Mouse (Mus musculus) adrenal gland, adult 18-20 months (tissue): ENCODE measurements around the gene Uqcr11. TPM values are rescaled to one million over a fixed set of nuclear protein-coding genes. Genes with fewer than 3 reads are reported as not detected.
A peak's percentile ranks its signal among the peaks of the same experiment; 100 is the strongest.

Experiments
- DNase-seq, 2 experiments: peaks; one replicate each; pipeline ENCODE4 v3.0.0; 2021 to 2022; ENCODE audit warnings: low spot score in 2 of 2
- total RNA-seq, 2 experiments: library from RNA; stranded (reverse); gene quantifications; 1 replicate in 1 of 2; 2 replicates in 1 of 2; pipeline ENCODE4 v1.2.3; 2021

Uqcr11 gene
- total RNA-seq, 2 experiments from 2014 or later: 797 to 1,071 TPM

DNA sequence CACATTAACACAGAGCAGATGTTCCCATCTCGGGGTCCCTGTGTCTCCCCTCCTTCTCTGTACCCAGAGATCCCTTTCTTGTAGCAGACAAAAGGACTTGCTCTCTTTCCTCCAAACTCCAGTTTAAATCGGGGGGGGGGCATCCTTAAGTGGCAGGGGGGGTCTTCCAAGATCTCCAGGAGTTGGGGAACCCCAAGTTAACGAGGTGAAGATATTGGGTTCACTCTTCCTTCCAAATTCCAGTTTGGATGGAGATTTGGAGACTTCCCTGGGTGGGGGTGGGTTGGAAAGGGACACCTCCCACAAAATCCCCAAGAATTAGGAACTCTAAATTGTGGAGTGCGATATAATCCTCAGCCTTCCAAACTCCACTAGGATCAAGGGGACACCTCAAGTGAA, 25.8 kb upstream of the Uqcr11 start:
- DNase-seq: no peak

DNA sequence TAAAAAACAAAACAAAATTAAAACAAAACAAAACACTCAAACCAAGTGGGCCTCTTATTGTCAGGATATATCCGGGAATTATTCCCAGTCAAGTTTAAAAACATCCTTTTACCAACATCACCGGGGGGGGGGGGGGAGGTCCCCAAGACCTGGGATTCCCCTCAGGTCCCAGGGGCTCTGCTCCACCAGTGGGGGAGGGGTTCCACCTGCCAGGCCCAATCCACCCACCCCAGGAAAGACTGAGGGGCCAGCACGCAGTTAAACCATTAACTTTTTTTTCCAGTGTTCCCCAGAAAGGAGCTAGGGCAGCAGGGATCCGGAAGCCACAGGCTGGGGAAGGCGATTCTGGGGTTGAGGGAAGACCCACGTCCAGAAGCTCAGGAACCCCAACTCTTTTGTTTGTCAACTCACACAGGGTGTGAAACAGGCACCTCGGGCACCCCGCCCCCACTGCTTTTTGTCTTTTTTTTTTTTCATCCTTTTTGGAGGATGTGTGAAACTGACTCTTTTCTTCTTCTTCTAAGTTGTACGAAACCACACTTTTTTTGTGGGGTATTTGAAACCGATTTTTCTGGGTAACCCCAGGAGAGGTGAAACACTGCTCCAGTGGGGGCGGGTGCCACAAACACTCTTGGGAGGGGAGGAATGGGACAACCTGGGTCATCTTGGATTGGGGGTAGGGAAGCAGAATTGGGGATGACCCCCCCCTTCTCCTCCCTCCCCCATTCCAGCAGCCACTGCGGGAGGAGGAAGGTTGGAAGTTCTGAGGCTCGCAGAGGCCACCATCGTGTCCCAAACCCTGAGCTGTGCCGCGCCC, 25.1 kb upstream of the Uqcr11 start:
- DNase-seq: no peak

DNA sequence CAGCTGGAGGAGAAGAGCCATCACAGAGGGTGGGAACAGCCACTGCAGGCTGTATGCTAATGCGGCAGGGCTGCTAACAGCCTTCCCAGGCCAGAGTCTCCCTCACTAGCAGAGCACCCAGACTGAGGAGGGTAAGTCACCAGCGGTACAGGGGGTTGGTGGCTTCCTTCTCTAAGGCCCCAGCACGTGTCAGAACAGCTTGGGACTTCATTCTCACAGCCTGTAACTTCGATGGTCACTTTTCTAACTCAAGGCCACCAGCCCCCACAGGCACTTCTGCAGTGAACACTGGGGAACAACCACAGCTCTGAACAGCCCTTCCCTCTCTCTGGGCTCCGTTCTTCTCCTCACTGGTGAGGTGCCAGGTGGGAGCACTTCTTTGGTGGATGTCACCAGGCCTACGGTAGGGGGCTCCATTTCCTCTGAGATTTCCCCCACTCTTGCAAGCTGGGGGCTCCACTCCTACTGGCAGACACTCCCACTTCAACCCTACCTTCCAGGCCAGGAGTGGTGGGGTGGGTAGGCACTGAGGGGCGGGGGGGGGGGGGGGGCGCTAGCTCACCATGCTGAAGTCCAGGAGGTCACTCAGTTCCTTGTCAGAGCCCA, 23.8 kb upstream of the Uqcr11 start:
- DNase-seq: no peak

- no peak for DNase-seq
Observed at GRCm38 (mm10) chr10:80429800-80430199, 23.2 kb upstream of the Uqcr11 start.

DNA sequence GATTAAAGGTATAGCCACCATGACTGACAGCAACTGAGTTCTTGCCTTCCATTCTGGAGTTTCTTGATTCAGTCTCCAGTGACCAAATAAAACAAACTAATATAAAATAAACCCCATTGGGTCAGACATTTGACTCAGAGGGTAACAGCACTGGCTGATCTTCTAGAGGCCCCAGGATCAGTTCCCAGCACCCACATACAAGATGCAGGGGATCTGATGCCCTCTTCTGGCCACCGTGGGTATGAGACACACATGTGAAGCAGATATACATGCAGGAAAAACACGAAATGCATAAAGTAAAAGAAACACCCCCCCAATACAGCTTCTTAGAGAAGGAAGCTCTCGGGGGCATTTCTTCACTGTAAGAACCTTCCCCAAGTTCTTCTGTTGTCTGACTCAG, 18.4 kb upstream of the Uqcr11 start:
- DNase-seq: no peak

DNA sequence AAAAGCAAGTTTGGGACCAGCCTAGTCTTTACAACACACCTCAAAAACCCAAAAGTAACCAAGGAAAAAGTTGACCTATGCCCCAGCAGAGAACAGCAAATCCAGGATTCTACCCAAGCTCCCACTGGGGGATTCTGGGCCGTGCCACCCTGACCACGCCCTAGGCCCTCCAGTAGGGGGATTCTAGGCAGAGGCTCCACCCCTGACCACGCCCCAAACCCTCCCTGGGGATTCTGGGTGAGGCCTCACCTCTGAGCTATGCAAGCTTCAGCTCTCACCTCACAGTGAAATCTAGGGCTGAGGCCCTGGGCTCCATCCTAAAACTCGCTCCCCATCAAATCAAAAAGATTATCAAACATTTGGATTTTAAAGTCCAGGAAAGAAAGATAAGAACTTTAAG, 16.9 kb upstream of the Uqcr11 start:
- no peak for DNase-seq

GRCm38 (mm10) chr10:80421651-80422472, 15.2 kb upstream of the Uqcr11 start:
- DNase-seq: no peak

DNA sequence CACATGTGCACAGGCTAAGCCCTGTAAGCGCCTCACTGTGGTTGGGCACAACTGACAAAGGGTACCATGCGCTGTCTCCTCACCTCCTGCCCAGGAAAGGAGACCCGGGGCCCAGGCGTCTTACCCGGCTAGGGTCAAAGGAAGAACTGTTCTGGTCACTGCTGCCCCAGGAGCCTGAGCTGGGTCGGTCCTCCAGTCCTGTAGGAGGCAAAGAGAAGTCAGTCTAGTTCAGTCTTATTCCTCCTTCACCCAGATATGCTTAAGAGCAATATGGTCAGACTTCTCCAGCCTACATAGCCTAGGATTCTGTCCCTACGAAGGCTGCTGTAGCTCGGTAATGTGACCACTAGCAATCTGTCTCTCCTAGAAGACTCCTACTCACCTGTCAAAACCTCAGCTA, 14.6 kb upstream of the Uqcr11 start:
- DNase-seq: no peak

DNA sequence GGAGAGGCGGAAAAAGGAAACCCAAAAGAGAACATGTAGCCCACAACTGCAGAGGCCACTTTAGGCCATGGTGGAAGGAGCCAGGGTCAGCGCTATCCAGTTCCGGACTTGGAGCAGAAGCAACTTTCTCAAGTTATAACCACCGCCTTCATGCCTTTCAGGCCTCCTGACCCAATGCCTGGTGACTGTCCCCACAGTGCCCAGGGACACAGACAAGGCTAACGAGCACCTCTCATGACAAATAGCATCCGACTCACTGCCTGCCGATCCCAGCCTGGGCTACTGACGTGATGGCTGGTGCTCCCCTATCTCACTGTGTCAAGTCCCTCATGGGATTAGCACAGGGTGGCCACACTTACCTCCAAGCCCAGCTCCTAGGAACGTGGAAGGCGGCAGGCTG, 14.1 kb upstream of the Uqcr11 start:
- DNase-seq: no peak

- no peak for DNase-seq
Observed at GRCm38 (mm10) chr10:80419419-80419818, 12.8 kb upstream of the Uqcr11 start.

DNA sequence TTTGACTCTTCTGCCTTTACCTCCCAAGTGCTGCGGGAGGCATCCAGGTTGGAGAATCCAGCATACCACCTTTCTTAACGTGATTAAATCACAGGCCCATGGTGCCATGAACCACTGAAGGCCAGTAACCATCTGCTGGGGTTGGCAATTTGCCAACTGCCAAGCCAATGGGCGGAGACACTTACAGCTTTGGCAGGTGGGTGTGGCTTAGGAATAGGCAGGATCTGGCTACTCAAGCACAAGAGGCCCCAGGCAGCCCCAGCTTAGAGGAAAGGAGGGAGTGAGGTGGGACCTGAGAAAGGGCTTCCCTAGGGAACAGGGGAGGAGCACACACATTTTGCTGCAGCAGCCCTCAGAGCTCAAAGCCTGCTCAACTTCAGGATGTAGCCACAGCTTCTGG, 11.7 kb upstream of the Uqcr11 start:
- DNase-seq: peak in 1 of 2 experiments; percentile 56

GRCm38 (mm10) chr10:80417841-80418240, 11.2 kb upstream of the Uqcr11 start:
- no peak for DNase-seq

DNA sequence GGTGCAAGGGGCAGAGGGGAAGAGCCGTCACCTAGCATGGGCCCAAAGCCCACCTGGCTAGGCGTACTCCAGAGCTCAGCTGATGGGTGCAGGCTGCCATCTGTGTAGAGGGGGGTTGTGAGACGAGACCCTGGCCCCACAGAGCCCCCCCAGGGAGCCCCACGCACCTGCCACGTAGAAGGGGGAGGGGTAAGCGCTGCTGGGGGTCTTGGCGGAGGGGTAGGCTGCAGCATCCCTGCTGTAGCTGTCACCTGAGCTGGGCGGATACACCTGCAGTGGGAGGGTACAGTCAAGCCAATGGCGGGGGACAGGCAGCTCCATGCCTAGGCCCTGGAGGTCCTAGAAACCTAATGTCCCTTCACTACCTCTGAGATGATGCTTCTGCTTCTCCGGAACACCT, 10.7 kb upstream of the Uqcr11 start:
- no peak for DNase-seq

- no peak for DNase-seq
Observed at GRCm38 (mm10) chr10:80415566-80415965, 8.9 kb upstream of the Uqcr11 start.

DNA sequence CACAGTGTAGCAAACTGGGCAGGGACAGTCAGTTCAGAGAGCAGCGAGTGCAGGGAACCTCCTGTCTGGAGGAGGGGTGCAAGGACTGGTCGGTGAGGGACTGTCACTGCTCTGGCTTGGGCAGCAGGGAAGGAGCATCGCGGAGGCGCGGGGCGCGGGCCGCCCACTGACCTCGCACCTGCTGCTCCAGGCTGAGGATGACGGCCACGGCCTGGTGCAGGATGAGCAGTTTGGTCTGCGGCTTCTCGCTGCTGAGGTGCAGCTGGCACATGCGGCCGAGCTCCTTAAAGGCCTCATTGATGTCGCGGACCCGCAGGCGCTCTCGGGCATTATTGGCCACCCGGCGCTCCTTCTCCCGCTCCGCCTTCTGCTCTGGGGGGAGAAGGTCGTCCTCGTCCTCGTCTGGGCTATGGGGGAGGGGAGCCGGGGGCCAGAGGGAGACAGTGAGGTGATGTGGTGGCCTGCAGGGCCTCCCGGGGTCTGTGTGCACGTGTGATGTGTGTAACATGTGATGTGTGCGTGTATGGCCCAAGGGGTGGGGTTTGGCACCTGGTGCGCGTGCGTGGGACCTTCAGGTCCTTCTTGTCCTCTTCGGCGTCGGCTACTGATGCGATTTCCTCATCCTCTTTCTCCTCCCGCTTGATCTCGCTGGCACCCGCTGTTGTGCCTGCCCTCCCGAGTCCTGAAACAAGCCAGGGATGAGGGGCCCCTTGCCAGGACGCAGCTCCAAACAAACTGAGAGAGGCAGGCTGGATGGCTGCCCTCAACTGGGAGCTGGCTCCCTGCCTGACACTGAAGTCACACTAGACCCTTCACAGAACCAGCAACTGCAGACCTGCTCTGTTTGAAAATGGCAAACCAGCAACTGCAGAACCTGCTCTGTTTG, 6.3 kb upstream of the Uqcr11 start:
- DNase-seq: no peak

- no peak for DNase-seq
Observed at GRCm38 (mm10) chr10:80407924-80408323, 1.3 kb upstream of the Uqcr11 start.

- no peak for DNase-seq
Observed at GRCm38 (mm10) chr10:80405481-80406173, 1.0 kb downstream of the Uqcr11 start.

- DNase-seq: peak in 1 of 2 experiments; percentile 43
Observed at GRCm38 (mm10) chr10:80403044-80403692, 3.5 kb downstream of the Uqcr11 start.

DNA sequence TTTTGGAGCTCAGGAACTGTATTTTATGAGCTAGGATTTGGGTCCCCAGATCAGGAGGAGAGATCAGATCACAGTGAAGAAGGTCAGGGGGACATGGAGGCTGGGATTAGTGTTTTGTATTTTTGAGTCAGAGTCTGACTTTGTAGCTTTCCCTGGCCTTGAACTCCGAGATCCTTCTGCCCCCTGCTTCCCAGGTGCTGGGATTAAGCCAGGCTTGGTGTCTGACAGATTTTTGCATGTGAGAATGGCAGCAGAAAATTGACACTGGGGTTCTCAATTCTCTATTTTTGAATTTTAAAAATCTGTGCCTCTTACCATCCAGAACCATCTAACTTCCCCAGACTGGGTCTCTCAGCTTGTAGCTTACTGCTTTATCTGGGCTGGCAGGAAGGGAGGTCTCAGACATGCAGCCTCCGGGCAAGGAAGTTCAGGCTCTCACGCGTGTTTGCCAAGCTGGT, 5.9 kb downstream of the Uqcr11 start:
- no peak for DNase-seq
